Mouse (Mus musculus) erythroblast, embryonic 14.5 days (primary cell): Measurements from ENCODE around the gene Serpinb1b. TPM values are rescaled to one million over a fixed set of nuclear protein-coding genes. Genes with fewer than 3 reads are reported as not detected.

Source experiments
- H3K27me3 ChIP-seq: 2 replicates; pipeline ENCODE4 v1.6.1; 2012; ENCODE audit warnings: inconsistent platforms; ENCODE audit not compliant: control insufficient read depth
- H3K36me3 ChIP-seq: 2 replicates; pipeline ENCODE4 v1.6.1; 2012; ENCODE audit warnings: mild to moderate bottlenecking, inconsistent platforms; ENCODE audit not compliant: control insufficient read depth
- H3K4me1 ChIP-seq: 2 replicates; pipeline ENCODE4 v1.6.1; 2012; ENCODE audit warnings: inconsistent platforms; ENCODE audit not compliant: control insufficient read depth
- H3K4me3 ChIP-seq: replicated peaks from 2 replicates; pipeline ENCODE3; 2012; ENCODE audit warnings: moderate library complexity, mild to moderate bottlenecking, inconsistent platforms
- H3K9me3 ChIP-seq: 2 replicates; pipeline ENCODE4 v1.6.1; 2012; ENCODE audit warnings: low read length, inconsistent platforms, mixed read lengths; ENCODE audit not compliant: control insufficient read depth
- GATA1 ChIP-seq: IDR thresholded peaks from 2 replicates; pipeline ENCODE4 v1.6.1; 2012; ENCODE audit warnings: low read length, inconsistent platforms, mixed read lengths
- TAL1 ChIP-seq: IDR thresholded peaks from 3 replicates; pipeline ENCODE4 v1.6.1; 2012; ENCODE audit warnings: low read length, inconsistent platforms, mixed read lengths
- polyA plus RNA-seq: library from polyadenylated mRNA; stranded (reverse); fragments of >175 nt; gene quantifications from 2 replicates; pipeline ENCODE4 v1.2.3, GENCODE M21; 2012

The Serpinb1b gene
- polyA plus RNA-seq, 1 experiment, result not detected

GRCm38 (mm10) chr13:33085695-33086432 is 7.5 kb downstream of the Serpinb1b start:
- H3K36me3 ChIP-seq, result no peaks in the 10 kb centered on the region

GRCm38 (mm10) chr13:33089566-33089965 is 11.2 kb downstream of the Serpinb1b start:
- Histone ChIP-seq H3K9me3 (peaks cover 12% of the 10 kb centered on the region), H3K36me3 (no peaks in the 10 kb centered on the region), H3K4me3 (no peak overlapping the region), H3K4me1 (no peaks in the 10 kb centered on the region), H3K27me3 (no peaks in the 10 kb centered on the region; the same call in 1 of the 2 replicates)
- TF ChIP-seq TAL1 (no peak), GATA1 (no peak)

More at GRCm38 (mm10) chr13:33085695-33086432, 7.5 kb downstream of the Serpinb1b start:
- no peak for TF ChIP-seq TAL1
- Histone ChIP-seq H3K27me3 (no peaks in the 10 kb centered on the region; the same call in 1 of the 2 replicates), H3K4me1 (no peaks in the 10 kb centered on the region), H3K9me3 (peaks cover 12% of the 10 kb centered on the region), H3K4me3 (no peak overlapping the region)

- TF ChIP-seq GATA1 (no peak), TAL1 (no peak)
- Histone ChIP-seq H3K36me3 (no peaks in the 10 kb centered on the region), H3K9me3 (peaks cover 12% of the 10 kb centered on the region), H3K27me3 (no peaks in the 10 kb centered on the region; the same call in 1 of the 2 replicates), H3K4me3 (no peak overlapping the region), H3K4me1 (no peaks in the 10 kb centered on the region)
Measured at GRCm38 (mm10) chr13:33090546-33090945, 12.2 kb downstream of the Serpinb1b start.

- Histone ChIP-seq H3K9me3 (peaks cover 12% of the 10 kb centered on the region), H3K27me3 (no peaks in the 10 kb centered on the region; the same call in 1 of the 2 replicates), H3K4me3 (no peak overlapping the region), H3K4me1 (no peaks in the 10 kb centered on the region), H3K36me3 (no peaks in the 10 kb centered on the region)
- no peak for TF ChIP-seq GATA1
- no peak for TF ChIP-seq TAL1
Measured at GRCm38 (mm10) chr13:33091306-33091705, 12.9 kb downstream of the Serpinb1b start.

GRCm38 (mm10) chr13:33095575-33095974 is 17.2 kb downstream of the Serpinb1b start:
- TF ChIP-seq TAL1 (no peak), GATA1 (no peak)
- no peaks in the 10 kb centered on the region for H3K9me3 ChIP-seq
- no peaks in the 10 kb centered on the region for H3K27me3 ChIP-seq
- H3K4me3 ChIP-seq, result no peak overlapping the region
- H3K4me1 ChIP-seq, result no peaks in the 10 kb centered on the region
- H3K36me3 ChIP-seq, result no peaks in the 10 kb centered on the region

- H3K9me3 ChIP-seq, result no peaks in the 10 kb centered on the region
- H3K4me1 ChIP-seq, result no peaks in the 10 kb centered on the region
- no peak for TF ChIP-seq GATA1
- TF ChIP-seq TAL1, result no peak
- no peaks in the 10 kb centered on the region for H3K36me3 ChIP-seq
- no peaks in the 10 kb centered on the region for H3K27me3 ChIP-seq
- H3K4me3 ChIP-seq, result no peak overlapping the region
Measured at GRCm38 (mm10) chr13:33105626-33106025, 27.3 kb downstream of the Serpinb1b start.

GRCm38 (mm10) chr13:33113054-33113453 is 34.7 kb downstream of the Serpinb1b start:
- H3K36me3 ChIP-seq, result no peaks in the 10 kb centered on the region
- H3K4me1 ChIP-seq, result no peaks in the 10 kb centered on the region
- no peaks in the 10 kb centered on the region for H3K27me3 ChIP-seq
- H3K9me3 ChIP-seq, result no peaks in the 10 kb centered on the region
- H3K4me3 ChIP-seq, result no peak overlapping the region
- TF ChIP-seq GATA1 (no peak), TAL1 (no peak)

GRCm38 (mm10) chr13:33137717-33138116 is 59.3 kb downstream of the Serpinb1b start:
- Histone ChIP-seq H3K4me3 (no peak overlapping the region), H3K4me1 (no peaks in the 10 kb centered on the region), H3K9me3 (no peaks in the 10 kb centered on the region), H3K27me3 (no peaks in the 10 kb centered on the region), H3K36me3 (no peaks in the 10 kb centered on the region)
- no peak for TF ChIP-seq GATA1
- no peak for TF ChIP-seq TAL1

GRCm38 (mm10) chr13:33141435-33141834 is 63.1 kb downstream of the Serpinb1b start:
- H3K27me3 ChIP-seq, result no peaks in the 10 kb centered on the region
- no peak for TF ChIP-seq GATA1
- no peak for TF ChIP-seq TAL1
- no peaks in the 10 kb centered on the region for H3K9me3 ChIP-seq
- H3K4me1 ChIP-seq, result no peaks in the 10 kb centered on the region
- H3K36me3 ChIP-seq, result no peaks in the 10 kb centered on the region
- no peak overlapping the region for H3K4me3 ChIP-seq

Other genes with a start within 250 kb of the Serpinb1b start
- gene Serpinb1a, start 227.4 kb upstream of the Serpinb1b start, polyA plus RNA-seq, result 0.04 TPM in 1 of 2 replicates, not detected in the other
- not detected in 2 replicates for gene Serpinb1c, start 180.4 kb upstream of the Serpinb1b start, polyA plus RNA-seq
- 0.07 and 0.09 TPM in 2 replicates for gene Serpinb6b, start 113.4 kb upstream of the Serpinb1b start, polyA plus RNA-seq
- gene Serpinb9, start 75.3 kb upstream of the Serpinb1b start, polyA plus RNA-seq, result 0.01 TPM in 1 of 2 replicates, not detected in the other
- not detected in 2 replicates for gene Serpinb9b, start 51.2 kb upstream of the Serpinb1b start, polyA plus RNA-seq
- not detected in 2 replicates for gene Serpinb9c, start 81.2 kb downstream of the Serpinb1b start, polyA plus RNA-seq
- not detected in 2 replicates for gene Serpinb9d, start 114.4 kb downstream of the Serpinb1b start, polyA plus RNA-seq
- gene Serpinb9e, start 171.0 kb downstream of the Serpinb1b start, polyA plus RNA-seq, result not detected in 2 replicates
- gene Serpinb9f, start 245.5 kb downstream of the Serpinb1b start, polyA plus RNA-seq, result not detected in 2 replicates